Mouse (Mus musculus) T-helper 2 cell (primary cell): ENCODE results near the gene Adam12.

Source experiments
- in situ Hi-C: fragments of 300-600 bp; cut with MboI, MseI; formaldehyde crosslinking; loops from one replicate; pipeline ENCODE4 v1.15.1; 2025; ENCODE audit warnings: high pct_unique_total_duplicates

Gene Adam12

GRCm38 (mm10) chr7:134084926-134085325 is 147.0 kb downstream of the Adam12 start:
- in situ Hi-C loops: no loop called here

- in situ Hi-C loops: no loop called here
Measured at GRCm38 (mm10) chr7:134081307-134082072, 150.5 kb downstream of the Adam12 start.

- in situ Hi-C loops: no loop called here
Measured at GRCm38 (mm10) chr7:134079980-134080725, 151.8 kb downstream of the Adam12 start.

- in situ Hi-C loops: no loop called here
Measured at GRCm38 (mm10) chr7:134077684-134078083, 154.3 kb downstream of the Adam12 start.

GRCm38 (mm10) chr7:134073011-134073410 is 158.9 kb downstream of the Adam12 start:
- in situ Hi-C loops: no loop called here

GRCm38 (mm10) chr7:134071153-134071885 is 160.6 kb downstream of the Adam12 start:
- in situ Hi-C loops: no loop called here

GRCm38 (mm10) chr7:134062629-134063028 is 169.3 kb downstream of the Adam12 start:
- in situ Hi-C loops: no loop called here

- in situ Hi-C loops: loop anchor here (5.0 kb wide), 1 partner anchor 780 kb away; no protein-coding TSS in a partner anchor
Measured at GRCm38 (mm10) chr7:134052486-134052885, 179.5 kb downstream of the Adam12 start.

GRCm38 (mm10) chr7:134050371-134050770 is 181.6 kb downstream of the Adam12 start:
- in situ Hi-C loops: loop anchor here (5.0 kb wide), 1 partner anchor 782 kb away; no protein-coding TSS in a partner anchor

- in situ Hi-C loops: no loop called here
Measured at GRCm38 (mm10) chr7:134046376-134046775, 185.6 kb downstream of the Adam12 start.

- in situ Hi-C loops: no loop called here
Measured at GRCm38 (mm10) chr7:134043576-134043975, 188.4 kb downstream of the Adam12 start.

GRCm38 (mm10) chr7:134042614-134043013 is 189.3 kb downstream of the Adam12 start:
- in situ Hi-C loops: no loop called here

GRCm38 (mm10) chr7:134033939-134034338 is 198.0 kb downstream of the Adam12 start:
- in situ Hi-C loops: no loop called here

GRCm38 (mm10) chr7:134032959-134033366 is 199.0 kb downstream of the Adam12 start:
- in situ Hi-C loops: no loop called here

GRCm38 (mm10) chr7:134031787-134032186 is 200.2 kb downstream of the Adam12 start:
- in situ Hi-C loops: no loop called here

- in situ Hi-C loops: no loop called here
Measured at GRCm38 (mm10) chr7:134031256-134031655, 200.7 kb downstream of the Adam12 start.

- in situ Hi-C loops: no loop called here
Measured at GRCm38 (mm10) chr7:134028281-134028830, 203.6 kb downstream of the Adam12 start.

- in situ Hi-C loops: no loop called here
Measured at GRCm38 (mm10) chr7:134027020-134027415, 204.9 kb downstream of the Adam12 start.

- in situ Hi-C loops: no loop called here
Measured at GRCm38 (mm10) chr7:134026200-134027019, 205.5 kb downstream of the Adam12 start.

- in situ Hi-C loops: no loop called here
Measured at GRCm38 (mm10) chr7:134022157-134022885, 209.6 kb downstream of the Adam12 start.
